Mouse (Mus musculus): Measurements from ENCODE around the gene Acot2.

GRCm38 (mm10) chr12:84010201-84010600, 22.5 kb downstream of the Acot2 start:
- no peak for TF ChIP-seq POLR2A (IDR thresholded peaks at IDR 0.05; ENCODE audit: borderline replicate concordance, extremely low read depth, insufficient read depth, insufficient read length, poor library complexity, severe bottlenecking)
- no peak for TF ChIP-seq CTCF (IDR thresholded peaks at IDR 0.05; ENCODE audit: borderline replicate concordance, extremely low read depth, insufficient read depth, insufficient read length)

All from brain, embryonic 14.5 days (tissue).